Mouse (Mus musculus) embryonic fibroblast, embryonic 13.5 days (primary cell): ENCODE measurements around the gene Ccdc115. TPM values are rescaled to one million over a fixed set of nuclear protein-coding genes. Genes with fewer than 3 reads are reported as not detected.

Source experiments
- H3K27ac ChIP-seq: 2 replicates; pipeline ENCODE4 v1.5.1; 2012; ENCODE audit warnings: low read length, control low read depth, inconsistent platforms; ENCODE audit not compliant: insufficient read depth
- H3K4me1 ChIP-seq: 2 replicates; pipeline ENCODE4 v1.6.1; 2011; ENCODE audit warnings: low read length; ENCODE audit not compliant: control insufficient read depth, insufficient read depth
- H3K4me3 ChIP-seq: 2 replicates; pipeline ENCODE4 v1.5.1; 2011; ENCODE audit warnings: mild to moderate bottlenecking, control low read depth, low read length; ENCODE audit not compliant: insufficient read depth
- CTCF ChIP-seq: IDR thresholded peaks from 2 replicates; pipeline ENCODE4 v1.5.1; 2011; ENCODE audit warnings: mild to moderate bottlenecking, control low read depth, low read length, moderate library complexity, borderline replicate concordance; ENCODE audit not compliant: insufficient read depth
- POLR2A ChIP-seq: IDR thresholded peaks from 2 replicates; pipeline ENCODE4 v1.6.1; 2011; ENCODE audit warnings: low read depth, mild to moderate bottlenecking, control low read depth, low read length, moderate library complexity
- polyA plus RNA-seq: library from polyadenylated mRNA; stranded (reverse); fragments of >200 nt; gene quantifications from 2 replicates; pipeline ENCODE4 v1.2.4, GENCODE M21; 2011; ENCODE audit warnings: low read depth; ENCODE audit not compliant: missing spikeins, insufficient read length

Ccdc115 gene
- polyA plus RNA-seq, 1 experiment, result 18.1 TPM

DNA sequence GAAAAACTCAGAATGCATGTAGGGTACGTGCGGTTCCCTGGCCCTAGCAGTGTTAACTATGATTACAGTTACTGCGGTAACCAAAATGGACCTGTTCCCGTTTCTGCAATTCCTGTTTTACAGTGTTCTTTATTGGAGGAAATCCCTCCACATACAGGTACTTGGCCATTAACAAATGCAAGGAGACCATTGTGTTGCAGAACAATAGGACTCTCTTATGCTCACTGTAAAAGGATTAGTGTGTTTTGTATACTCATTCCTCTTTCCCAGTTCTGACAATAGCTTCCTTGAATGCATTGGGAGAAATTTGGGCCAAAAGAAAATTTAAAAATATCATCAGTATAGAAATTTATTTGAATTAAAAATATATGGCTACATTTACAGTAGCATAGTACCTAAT, 29.0 kb upstream of the Ccdc115 start:
- Histone ChIP-seq H3K4me1 (no peaks in the 10 kb centered on the region), H3K27ac (no peak overlapping the region), H3K4me3 (no peak overlapping the region)
- TF ChIP-seq POLR2A (no peak), CTCF (no peak)

DNA sequence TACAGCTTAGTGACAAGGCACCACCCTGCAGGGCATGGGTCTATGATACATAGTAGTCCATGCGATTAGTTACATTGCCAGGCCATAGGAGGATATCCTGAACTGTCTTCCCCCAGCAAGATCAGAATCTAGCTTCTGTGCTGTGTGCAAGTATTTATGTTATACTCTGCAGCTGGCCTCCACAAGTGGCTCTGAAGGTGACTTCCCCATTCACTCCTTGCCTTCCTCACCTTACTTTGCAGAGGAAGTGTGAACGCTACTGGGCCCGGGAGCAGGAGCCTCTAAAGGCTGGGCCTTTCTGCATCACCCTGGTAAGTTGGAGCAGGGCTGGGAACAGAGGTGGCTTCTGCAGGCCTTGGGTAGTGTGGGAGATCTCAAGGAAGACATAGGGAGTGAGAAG, 28.6 kb upstream of the Ccdc115 start:
- H3K27ac ChIP-seq, result no peak overlapping the region
- no peaks in the 10 kb centered on the region for H3K4me1 ChIP-seq
- no peak for TF ChIP-seq POLR2A
- no peak for TF ChIP-seq CTCF
- no peak overlapping the region for H3K4me3 ChIP-seq

DNA sequence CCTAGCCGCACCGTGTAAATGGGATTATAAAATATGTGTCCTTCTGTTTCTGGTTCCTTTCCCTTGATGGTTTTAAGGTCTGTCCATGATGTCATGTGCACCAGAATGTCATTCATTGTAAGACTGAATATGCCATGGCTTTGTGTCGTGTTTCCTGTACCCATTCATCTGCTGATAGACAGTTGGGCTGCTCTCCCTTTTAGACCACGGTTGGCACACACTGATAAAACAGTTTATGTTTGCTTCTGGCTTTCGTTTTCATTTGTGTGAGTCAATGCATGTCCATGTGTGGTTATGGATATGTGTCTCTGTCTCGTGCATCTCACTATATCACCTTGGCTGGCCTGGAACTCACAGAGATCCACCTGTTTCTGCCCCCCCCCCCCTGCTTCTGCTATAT, 26.0 kb upstream of the Ccdc115 start:
- Histone ChIP-seq H3K27ac (no peak overlapping the region), H3K4me3 (no peak overlapping the region), H3K4me1 (no peaks in the 10 kb centered on the region)
- TF ChIP-seq POLR2A (no peak), CTCF (no peak)

DNA sequence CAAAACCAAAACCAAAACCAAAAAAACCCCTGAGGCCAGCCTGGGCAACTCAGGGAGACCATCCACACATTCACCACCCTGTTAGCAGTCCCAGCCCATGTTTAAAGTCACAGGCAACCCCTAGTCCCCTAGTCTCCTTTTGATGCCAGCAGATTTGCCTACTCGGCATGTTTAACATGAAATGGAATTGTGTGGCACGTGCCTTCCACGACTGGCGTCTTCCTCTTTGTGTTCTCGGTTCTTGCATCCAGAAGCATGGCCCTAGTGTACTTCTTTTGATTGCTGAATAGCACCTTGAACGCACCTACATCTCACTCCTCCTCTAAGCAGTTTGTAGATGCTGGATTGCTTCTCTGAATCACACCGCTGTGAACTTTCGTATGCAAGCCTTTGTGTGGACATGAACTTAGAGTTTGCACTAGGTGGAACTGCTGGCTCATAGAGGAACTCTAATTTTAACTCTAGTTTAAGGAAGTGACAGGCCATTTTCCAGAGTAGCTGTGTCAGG, 24.9 kb upstream of the Ccdc115 start:
- no peaks in the 10 kb centered on the region for H3K4me1 ChIP-seq
- no peak overlapping the region for H3K4me3 ChIP-seq
- no peak for TF ChIP-seq CTCF
- TF ChIP-seq POLR2A, result no peak
- no peak overlapping the region for H3K27ac ChIP-seq

DNA sequence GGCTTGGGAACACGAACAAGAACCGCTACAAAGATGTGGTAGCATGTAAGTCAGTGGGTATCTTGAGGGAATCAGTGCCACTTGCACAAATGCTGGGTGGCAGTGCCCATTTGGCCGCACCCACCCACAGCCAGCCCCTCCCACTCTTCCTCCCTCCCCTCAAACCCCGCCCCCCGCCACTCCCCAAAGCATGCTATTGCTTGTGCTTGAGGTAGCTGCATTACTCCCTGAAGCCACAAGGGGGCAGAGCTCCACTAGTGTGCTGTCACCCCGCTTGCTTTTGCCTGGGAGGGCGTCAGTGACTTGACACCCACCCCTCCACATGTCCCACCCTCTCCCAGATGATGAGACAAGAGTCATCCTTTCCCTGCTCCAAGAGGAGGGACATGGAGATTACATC, 23.3 kb upstream of the Ccdc115 start:
- H3K4me1 ChIP-seq, result peaks cover 3% of the 10 kb centered on the region; the same call in 1 of the 2 replicates

DNA sequence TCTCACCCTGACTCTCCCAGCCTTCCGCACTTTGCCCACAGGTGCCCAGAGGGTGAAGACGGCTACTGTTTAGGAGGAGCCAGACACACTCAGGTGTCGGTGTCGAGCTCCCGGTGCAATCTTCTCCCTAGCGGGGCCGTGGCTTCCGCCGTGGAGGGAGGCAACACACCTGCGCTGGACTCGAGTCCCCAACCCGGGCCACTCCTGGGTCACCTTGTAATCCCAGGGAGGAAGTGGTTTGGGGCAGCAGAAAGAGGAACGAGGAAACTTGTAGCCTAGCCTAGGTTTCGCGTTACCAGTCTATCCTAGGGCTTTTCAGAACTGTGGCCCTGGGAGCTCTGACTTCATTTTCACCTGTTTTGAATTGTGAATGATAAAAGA, 20.6 kb upstream of the Ccdc115 start:
- no peak for TF ChIP-seq POLR2A
- TF ChIP-seq CTCF, result no peak
- Histone ChIP-seq H3K4me3 (peak overlapping the region; percentile 63), H3K27ac (no peak overlapping the region), H3K4me1 (peaks cover 3% of the 10 kb centered on the region; the same call in 1 of the 2 replicates)

More for the DNA sequence above, 23.3 kb upstream of the Ccdc115 start:
- Histone ChIP-seq H3K27ac (no peak overlapping the region), H3K4me3 (no peak overlapping the region)
- TF ChIP-seq POLR2A (no peak), CTCF (peak; percentile 64; the same call in 1 of the 2 replicates)

DNA sequence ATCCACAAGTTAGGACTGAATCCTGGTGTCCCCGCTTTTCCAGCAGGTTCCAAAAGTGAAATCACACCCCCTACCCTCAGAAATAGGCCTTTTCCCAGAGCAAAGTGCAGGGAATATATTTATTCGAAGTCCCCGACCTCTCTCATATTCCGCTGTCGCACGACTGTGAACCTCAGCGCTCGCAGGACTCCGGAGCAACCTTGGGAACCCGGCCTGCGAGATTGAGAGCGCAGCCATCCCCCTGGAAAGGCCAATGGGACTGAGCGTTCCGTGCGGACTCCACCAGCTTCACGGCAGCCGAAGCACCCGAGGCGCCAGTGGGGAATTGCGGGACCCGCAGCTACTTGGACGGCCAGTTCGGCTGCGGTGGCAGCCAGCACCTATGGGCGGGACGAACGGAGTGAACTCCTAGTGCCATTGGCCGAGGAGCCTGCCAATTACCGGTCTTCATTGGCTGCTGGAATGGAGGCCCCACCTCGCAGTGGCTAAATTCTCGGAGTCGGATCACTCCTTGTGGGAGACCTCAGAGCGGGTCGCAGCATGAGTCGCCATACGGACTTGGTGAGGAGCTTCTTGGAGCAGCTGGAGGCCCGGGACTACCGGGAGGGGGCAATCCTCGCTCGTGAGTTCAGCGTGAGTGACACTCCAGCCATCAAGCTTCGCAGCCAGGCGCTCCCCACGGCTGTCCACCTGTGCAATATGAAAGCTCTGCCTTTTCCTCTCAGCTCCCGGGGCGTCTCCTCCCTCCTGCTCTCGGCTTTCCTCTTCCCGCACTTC, 20.0 kb upstream of the Ccdc115 start, which contains the start of gene Ptpn18:
Gene Ptpn18, plus strand, starts transcription at position 479 of the 777 bp plus-strand sequence.
- Histone ChIP-seq H3K27ac (no peak within 1 kb of the TSS), H3K4me1 (peaks cover 3% of the 10 kb centered on the region; the same call in 1 of the 2 replicates), H3K4me3 (peak within 1 kb of the TSS; percentile 63)
- TF ChIP-seq POLR2A, result no peak
- no peak for TF ChIP-seq CTCF

DNA sequence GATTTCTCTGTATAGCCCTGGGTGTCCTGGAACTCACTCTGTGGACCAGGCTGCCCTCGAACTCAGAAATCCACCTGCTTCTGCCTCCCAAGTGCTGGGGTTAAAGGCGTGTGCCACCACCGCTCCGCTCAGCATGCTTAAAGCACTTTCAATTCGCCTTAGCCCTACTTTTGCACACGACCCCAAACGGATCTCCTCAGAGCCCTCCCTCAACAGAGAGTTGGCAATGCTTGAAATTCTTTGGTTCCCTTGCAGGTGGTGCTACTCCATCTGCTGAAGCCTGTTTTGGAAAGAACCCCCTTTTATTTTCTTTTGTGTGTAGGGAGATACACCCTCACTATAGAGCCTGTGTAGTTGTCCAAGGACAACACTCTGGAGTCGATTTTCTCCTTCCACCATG, 19.0 kb upstream of the Ccdc115 start:
- Histone ChIP-seq H3K4me3 (no peak overlapping the region), H3K4me1 (peaks cover 3% of the 10 kb centered on the region; the same call in 1 of the 2 replicates), H3K27ac (no peak overlapping the region)
- TF ChIP-seq POLR2A (no peak), CTCF (no peak)

DNA sequence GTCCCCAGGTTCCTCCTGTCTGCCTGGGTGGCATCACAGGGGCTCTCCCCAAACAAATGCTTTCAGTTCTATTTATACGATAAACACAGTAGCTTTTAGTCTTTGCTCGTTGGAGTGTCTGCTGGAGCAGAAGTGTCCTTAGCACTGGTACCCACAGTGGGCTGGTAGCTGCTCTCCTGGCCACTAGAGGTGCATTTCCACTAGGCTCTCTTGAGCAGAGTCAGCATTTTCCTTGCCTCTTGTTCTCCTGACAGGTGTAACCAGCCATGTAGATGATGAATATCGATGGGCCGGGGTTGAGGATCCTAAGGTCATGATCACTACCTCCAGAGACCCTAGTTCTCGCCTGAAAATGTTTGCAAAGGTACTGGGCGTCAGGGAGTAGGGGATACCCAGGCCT, 3.7 kb upstream of the Ccdc115 start:
- no peak overlapping the region for H3K4me3 ChIP-seq
- TF ChIP-seq CTCF (no peak), POLR2A (no peak)

DNA sequence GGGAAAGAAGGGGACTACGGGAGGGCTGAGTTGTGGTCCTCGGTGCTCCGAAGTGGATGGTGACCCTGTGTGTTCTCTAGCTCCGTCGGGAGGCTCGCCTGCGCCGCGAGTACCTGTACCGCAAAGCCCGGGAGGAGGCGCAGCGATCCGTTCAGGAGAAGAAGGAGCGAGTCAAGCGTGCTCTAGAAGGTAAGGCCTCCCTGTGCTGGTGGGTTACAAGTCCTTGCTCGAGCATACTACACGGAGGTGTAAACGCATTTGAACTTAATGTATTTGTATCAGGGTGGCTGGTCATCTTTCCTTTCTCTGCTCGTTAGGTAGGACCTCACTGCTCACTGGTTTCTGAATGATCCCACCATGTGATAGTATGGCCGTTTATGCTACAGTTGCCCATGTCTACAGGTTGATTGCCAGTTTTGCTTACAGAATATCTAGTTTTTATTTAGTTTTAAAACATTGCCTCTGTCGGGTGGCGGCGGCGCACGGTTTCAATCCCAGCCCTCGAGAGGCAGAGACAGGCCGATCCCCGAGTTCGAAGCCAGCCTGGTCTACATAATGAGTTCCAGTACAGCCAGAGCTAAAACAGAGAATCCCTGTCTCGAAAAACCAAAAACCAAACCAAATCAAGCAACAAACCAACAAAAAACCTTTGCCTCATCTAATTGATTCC, 624 bp upstream of the Ccdc115 start:
- H3K27ac ChIP-seq, result no peak overlapping the region
- no peak for TF ChIP-seq POLR2A
- no peak for TF ChIP-seq CTCF
- no peaks in the 10 kb centered on the region for H3K4me1 ChIP-seq
- peak overlapping the region; percentile 78 for H3K4me3 ChIP-seq

More for the DNA sequence above, 3.7 kb upstream of the Ccdc115 start:
- no peaks in the 10 kb centered on the region for H3K4me1 ChIP-seq
- H3K27ac ChIP-seq, result no peak overlapping the region
